Mouse (Mus musculus) CD4-positive, CD25-positive, alpha-beta regulatory T cell, adult 9 weeks (primary cell): Measurements from ENCODE around the gene Cope. TPM values are rescaled to one million over a fixed set of nuclear protein-coding genes. Genes with fewer than 3 reads are reported as not detected.

Experiments
- polyA plus RNA-seq: library from polyadenylated mRNA; unstranded; fragments of 100-300 nt; shearing (Covaris generic); gene quantifications from one replicate; pipeline ENCODE4 v1.2.1, GENCODE M21; 2017

The Cope gene
- polyA plus RNA-seq, result 381 TPM

GRCm38 (mm10) chr8:70302358-70302890 lies at the start of gene Cope, which contains the start of gene Ddx49:
Gene Cope (plus strand): TSS chr8:70302518.
Gene Ddx49 (minus strand): TSS chr8:70302489.

GRCm38 (mm10) chr8:70282603-70283135 lies 19.6 kb upstream of the Cope start, which contains the start of gene Homer3:
Gene Homer3 (plus strand): TSS chr8:70282827.

GRCm38 (mm10) chr8:70315624-70316510 lies 13.5 kb downstream of the Cope start, which contains the start of gene Cers1:
Gene Cers1 (plus strand): TSS chr8:70315775.

GRCm38 (mm10) chr8:70329124-70329834 lies 27.0 kb downstream of the Cope start, which contains the start of gene Gdf1:
Gene Gdf1 (plus strand): TSS chr8:70329817.

GRCm38 (mm10) chr8:70353194-70353817 lies 51.0 kb downstream of the Cope start, which contains the start of gene Upf1:
Gene Upf1 (minus strand): TSS chr8:70353278.

Other genes starting within 250 kb of the Cope start
- gene Tm6sf2, start 229.6 kb upstream of the Cope start, polyA plus RNA-seq, result 0.51 TPM
- gene Hapln4, start 219.1 kb upstream of the Cope start, polyA plus RNA-seq, result not detected
- gene Ncan, start 181.6 kb upstream of the Cope start, polyA plus RNA-seq, result not detected
- 69.0 TPM for gene Nr2c2ap, start 171.2 kb upstream of the Cope start, polyA plus RNA-seq
- gene Rfxank, start 163.4 kb upstream of the Cope start, polyA plus RNA-seq, result 46.9 TPM
- gene Borcs8, start 163.0 kb upstream of the Cope start, polyA plus RNA-seq, result 73.1 TPM
- gene Mef2b, start 162.8 kb upstream of the Cope start, polyA plus RNA-seq, result 2.6 TPM
- gene Tmem161a, start 130.2 kb upstream of the Cope start, polyA plus RNA-seq, result 57.7 TPM
- gene Slc25a42, start 90.2 kb upstream of the Cope start, polyA plus RNA-seq, result 15.3 TPM
- gene Sugp2, start 68.3 kb upstream of the Cope start, polyA plus RNA-seq, result 33.0 TPM
- gene Armc6, start 68.1 kb upstream of the Cope start, polyA plus RNA-seq, result 13.1 TPM
- 1.3 TPM for gene Homer3, start 19.7 kb upstream of the Cope start, polyA plus RNA-seq
- gene Ddx49, start within 50 bp of the Cope start, polyA plus RNA-seq, result 55.0 TPM
- not detected for gene Cers1, start 13.3 kb downstream of the Cope start, polyA plus RNA-seq
- gene Gdf1, start 27.3 kb downstream of the Cope start, polyA plus RNA-seq, result not detected
- gene Upf1, start 50.8 kb downstream of the Cope start, polyA plus RNA-seq, result 3.1 TPM
- gene Comp, start 71.0 kb downstream of the Cope start, polyA plus RNA-seq, result 0.33 TPM
- gene Crtc1, start 137.1 kb downstream of the Cope start, polyA plus RNA-seq, result 22.8 TPM
- 8.9 TPM for gene Klhl26, start 174.4 kb downstream of the Cope start, polyA plus RNA-seq
- gene Tmem59l, start 184.8 kb downstream of the Cope start, polyA plus RNA-seq, result not detected
- not detected for gene Crlf1, start 190.6 kb downstream of the Cope start, polyA plus RNA-seq
- gene Rex1bd, start 204.2 kb downstream of the Cope start, polyA plus RNA-seq, result 138 TPM
- gene Uba52, start 208.3 kb downstream of the Cope start, polyA plus RNA-seq, result 1,281 TPM
- gene Fkbp8, start 225.2 kb downstream of the Cope start, polyA plus RNA-seq, result 424 TPM
- 106 TPM for gene Kxd1, start 225.4 kb downstream of the Cope start, polyA plus RNA-seq
- 42.7 TPM for gene Ell, start 236.9 kb downstream of the Cope start, polyA plus RNA-seq